Mouse (Mus musculus) midbrain, postnatal 0 days (tissue): ENCODE measurements around the gene Eif3d. TPM values are rescaled to one million over a fixed set of nuclear protein-coding genes. Genes with fewer than 3 reads are reported as not detected.
A peak's percentile ranks its signal among the peaks of the same experiment; 100 is the strongest.

ENCODE experiments used
- ATAC-seq: fragments of 200-750 bp; cut with Nextera tagmentation; 2 replicates; pipeline ENCODE4 v1.8.0; 2017; ENCODE audit warnings: moderate number of reproducible peaks, mild to moderate bottlenecking, moderate TSS enrichment, moderate library complexity; ENCODE audit not compliant: low FRiP score
- DNase-seq: peaks from one replicate; pipeline ENCODE4 v3.0.0-alpha.2; 2015; ENCODE audit warnings: low spot score
- H3K27ac ChIP-seq: fragments of 300-500 bp; sonication (generic); 2 replicates; pipeline ENCODE4 v1.5.1; 2014; ENCODE audit warnings: low read depth, mild to moderate bottlenecking, low read length, mixed read lengths
- H3K27me3 ChIP-seq: fragments of 300-500 bp; sonication (generic); 2 replicates; pipeline ENCODE4 v1.6.1; 2014; ENCODE audit warnings: low read length, control low read depth, mixed read lengths; ENCODE audit not compliant: insufficient read depth
- H3K36me3 ChIP-seq: fragments of 300-500 bp; sonication (generic); 2 replicates; pipeline ENCODE4 v1.6.1; 2014; ENCODE audit warnings: low read length, control low read depth, mixed read lengths; ENCODE audit not compliant: insufficient read depth
- H3K4me1 ChIP-seq: fragments of 300-500 bp; sonication (generic); 2 replicates; pipeline ENCODE4 v1.6.1; 2014; ENCODE audit warnings: mild to moderate bottlenecking, control low read depth, antibody characterized with exemption, low read length, mixed read lengths; ENCODE audit not compliant: insufficient read depth
- H3K4me2 ChIP-seq: fragments of 300-500 bp; sonication (generic); 2 replicates; pipeline ENCODE4 v1.6.1; 2014; ENCODE audit warnings: low read depth, mild to moderate bottlenecking, low read length, mixed read lengths; ENCODE audit not compliant: poor library complexity, severe bottlenecking
- H3K4me3 ChIP-seq: fragments of 300-500 bp; sonication (generic); 2 replicates; pipeline ENCODE4 v1.5.1; 2014; ENCODE audit warnings: low read depth, mild to moderate bottlenecking, low read length, moderate library complexity
- H3K9ac ChIP-seq: fragments of 300-500 bp; sonication (generic); replicated peaks from 2 replicates; pipeline ENCODE4 v1.6.1; 2014; ENCODE audit warnings: mild to moderate bottlenecking, low read length, moderate library complexity, mixed read lengths; ENCODE audit not compliant: poor library complexity, severe bottlenecking
- H3K9me3 ChIP-seq: fragments of 300-500 bp; sonication (generic); 2 replicates; pipeline ENCODE4 v1.6.1; 2016; ENCODE audit warnings: low read length, control low read depth
- CTCF ChIP-seq: IDR thresholded peaks from 2 replicates; pipeline ENCODE4 v1.5.1; 2016; ENCODE audit warnings: antibody characterized with exemption, mild to moderate bottlenecking
- WGBS: fragments of 180-500 bp; shearing (Covaris S2); extraction: QIAGEN DNeasy Blood & Tissue Kit; methylation state at CpG from one replicate; pipeline ENCODE4 v1.1.7; 2014; 5-methylcytosine and 5-hydroxymethylcytosine counted together
- polyA plus RNA-seq: library from polyadenylated mRNA; unstranded; fragments of >200 nt; fragmentation: Nextera tagmentation; extraction: Ambion mirVana; gene quantifications from 2 replicates; pipeline ENCODE4 v1.2.1, GENCODE M21; 2015
- total RNA-seq: library from RNA; depleted of rRNA; stranded (reverse); fragments of >200 nt; gene quantifications from 2 replicates; pipeline ENCODE4 v1.2.3, GENCODE M21; 2014

Gene Eif3d
- total and polyA plus RNA-seq, 2 experiments from 2014 or later = 133 to 160 TPM

DNA sequence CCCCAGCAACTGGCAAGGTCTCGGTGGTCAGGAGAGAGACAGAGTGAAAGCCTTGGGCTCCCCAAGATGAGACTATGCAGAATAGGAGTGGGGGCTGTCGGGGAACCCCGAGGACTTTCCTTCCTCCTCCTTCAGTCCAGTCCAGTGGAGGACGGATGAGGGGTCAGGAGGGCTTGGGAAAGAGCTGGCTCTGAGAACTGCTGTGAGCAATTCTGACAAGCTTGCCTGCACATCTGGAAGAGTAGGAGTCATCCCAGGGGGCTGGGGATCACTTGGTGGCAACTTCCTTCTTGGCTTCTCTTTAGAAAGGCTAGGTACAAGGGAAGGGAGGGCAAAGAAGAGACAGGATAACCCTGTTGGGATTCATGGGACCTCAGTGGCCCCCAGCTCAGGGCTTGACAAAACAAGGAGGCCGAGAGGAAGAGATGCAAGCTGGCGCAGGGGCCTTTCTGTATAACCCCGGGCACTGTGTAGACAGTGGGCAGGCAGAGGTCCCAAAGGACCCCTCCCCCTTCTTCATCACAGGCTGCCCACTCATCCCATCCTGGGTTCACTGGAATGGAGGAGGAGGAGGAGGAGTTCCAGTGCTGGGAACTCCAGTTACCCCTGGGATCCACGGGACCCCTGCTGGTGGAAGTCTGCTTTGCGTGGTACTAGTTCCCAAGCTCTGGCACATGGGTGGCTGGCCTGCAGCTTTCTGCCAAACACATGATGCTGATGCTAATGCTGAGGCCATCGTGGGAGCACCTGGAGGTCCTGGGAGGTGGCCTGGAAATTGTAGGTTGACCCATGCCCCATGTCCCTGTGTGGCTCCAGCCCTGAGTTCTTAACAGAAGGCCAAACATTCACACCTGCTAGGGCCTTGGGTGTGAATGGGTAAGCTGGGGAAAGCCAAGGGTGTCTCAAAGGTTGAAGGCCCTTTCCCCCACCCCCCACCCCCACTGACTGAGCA is 49.8 kb downstream of the Eif3d start:
- 82% methylated on average over 10 of the region's 10 CpGs for WGBS
- Histone ChIP-seq H3K4me3 (no peak overlapping the region), H3K27ac (no peak overlapping the region), H3K9ac (no peak overlapping the region), H3K36me3 (peaks cover 43% of the 10 kb centered on the region), H3K4me2 (no peak overlapping the region), H3K9me3 (no peaks in the 10 kb centered on the region), H3K27me3 (no peaks in the 10 kb centered on the region), H3K4me1 (no peaks in the 10 kb centered on the region)
- TF ChIP-seq CTCF = peak; percentile 41
- DNase-seq (no peak), ATAC-seq (0 out of 2 replicates have a peak, but pooled peaks have one; percentile 21)

DNA sequence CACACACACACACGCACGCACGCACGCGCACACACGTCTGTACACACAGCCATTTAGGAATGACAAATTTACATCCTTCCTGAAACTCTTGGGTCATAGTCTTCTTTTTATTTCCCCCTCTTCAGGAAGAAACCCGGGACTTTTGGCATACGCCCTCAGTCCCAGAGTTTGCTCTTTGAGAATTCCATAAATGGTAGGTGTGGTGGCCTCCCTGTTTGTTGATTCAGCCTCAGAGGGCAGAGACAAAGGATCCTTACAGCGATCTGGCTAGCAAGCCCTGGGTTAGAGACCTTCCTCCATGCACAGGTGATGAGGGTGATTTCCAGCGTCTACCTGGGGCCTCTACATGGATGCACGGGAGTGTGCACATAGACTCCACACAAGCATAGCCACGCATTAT is 51.2 kb downstream of the Eif3d start:
- DNase-seq = no peak
- Histone ChIP-seq H3K9me3 (no peaks in the 10 kb centered on the region), H3K27me3 (no peaks in the 10 kb centered on the region), H3K4me3 (no peak overlapping the region), H3K4me1 (no peaks in the 10 kb centered on the region), H3K27ac (no peak overlapping the region), H3K4me2 (no peak overlapping the region), H3K9ac (no peak overlapping the region), H3K36me3 (peaks cover 51% of the 10 kb centered on the region)
- TF ChIP-seq CTCF = no peak
- 89% methylated on average over 12 of the region's 12 CpGs for WGBS
- ATAC-seq = no peak

DNA sequence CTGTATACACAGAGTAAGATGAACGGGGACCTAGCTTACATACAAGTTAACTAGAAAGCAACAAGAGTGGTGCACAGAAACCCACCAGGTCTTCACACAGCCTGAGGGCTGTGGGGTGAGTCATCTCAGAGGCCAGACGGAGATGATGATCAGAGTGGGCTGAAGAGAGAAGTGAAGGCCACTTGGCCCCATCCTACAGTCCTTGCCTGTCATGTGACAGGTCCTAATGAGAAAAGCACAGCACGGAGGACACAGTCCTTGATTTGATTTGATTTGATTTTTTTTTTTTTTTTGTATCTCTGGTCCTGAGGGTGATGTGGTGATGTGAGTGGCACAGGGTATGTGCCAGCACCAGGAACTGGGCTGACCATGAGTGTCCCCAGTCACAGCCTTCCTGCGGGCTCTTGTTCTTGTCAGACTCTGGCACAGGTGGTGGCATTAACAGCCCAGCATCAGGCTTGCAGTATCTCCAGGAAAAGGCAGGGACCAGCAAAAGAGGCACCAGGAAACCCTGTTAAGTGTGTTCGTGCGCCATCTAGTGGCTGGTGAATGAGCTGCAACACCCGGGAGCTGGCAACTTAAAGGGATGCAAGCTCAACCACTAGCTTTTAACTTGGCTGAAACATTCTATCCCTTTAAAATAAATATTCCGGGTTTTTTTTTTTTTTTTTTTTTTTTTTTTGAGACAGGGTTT is 53.6 kb downstream of the Eif3d start:
- H3K4me3 ChIP-seq = no peak overlapping the region

DNA sequence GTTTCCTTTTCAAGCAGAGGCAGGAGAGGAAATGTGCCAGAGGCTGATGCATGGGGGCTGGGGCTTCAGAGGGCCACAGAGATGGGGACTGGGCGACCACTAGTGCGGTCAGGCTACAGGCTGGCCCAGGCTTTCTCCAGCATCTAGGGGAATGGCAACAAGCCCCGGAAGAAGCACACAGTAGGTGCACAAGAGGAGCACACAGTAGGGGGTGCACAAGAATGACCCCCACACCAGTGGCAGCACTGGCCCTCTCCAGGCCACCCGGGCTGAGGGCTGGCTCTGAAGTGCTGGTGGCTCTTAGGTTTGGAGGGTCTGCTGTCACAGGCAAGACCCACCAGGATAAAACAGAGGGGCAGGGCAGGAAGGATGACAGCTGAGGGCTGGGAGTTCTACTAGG is 55.3 kb downstream of the Eif3d start:
- Histone ChIP-seq H3K4me1 (no peaks in the 10 kb centered on the region), H3K27me3 (no peaks in the 10 kb centered on the region), H3K27ac (no peak overlapping the region), H3K4me2 (no peak overlapping the region), H3K4me3 (no peak overlapping the region), H3K9me3 (no peaks in the 10 kb centered on the region), H3K9ac (no peak overlapping the region), H3K36me3 (peaks cover 29% of the 10 kb centered on the region)
- WGBS = 96% methylated on average over 4 of the region's 4 CpGs
- ATAC-seq = no peak
- no peak for DNase-seq
- TF ChIP-seq CTCF = no peak

More for the DNA sequence above, 53.6 kb downstream of the Eif3d start:
- ATAC-seq = no peak
- Histone ChIP-seq H3K27ac (no peak overlapping the region), H3K4me1 (no peaks in the 10 kb centered on the region), H3K27me3 (no peaks in the 10 kb centered on the region), H3K9ac (no peak overlapping the region), H3K36me3 (peaks cover 36% of the 10 kb centered on the region), H3K4me2 (no peak overlapping the region), H3K9me3 (no peaks in the 10 kb centered on the region)
- peak; percentile 93 for DNase-seq
- 46% methylated on average over 8 of the region's 8 CpGs for WGBS
- peak; percentile 89 for TF ChIP-seq CTCF

DNA sequence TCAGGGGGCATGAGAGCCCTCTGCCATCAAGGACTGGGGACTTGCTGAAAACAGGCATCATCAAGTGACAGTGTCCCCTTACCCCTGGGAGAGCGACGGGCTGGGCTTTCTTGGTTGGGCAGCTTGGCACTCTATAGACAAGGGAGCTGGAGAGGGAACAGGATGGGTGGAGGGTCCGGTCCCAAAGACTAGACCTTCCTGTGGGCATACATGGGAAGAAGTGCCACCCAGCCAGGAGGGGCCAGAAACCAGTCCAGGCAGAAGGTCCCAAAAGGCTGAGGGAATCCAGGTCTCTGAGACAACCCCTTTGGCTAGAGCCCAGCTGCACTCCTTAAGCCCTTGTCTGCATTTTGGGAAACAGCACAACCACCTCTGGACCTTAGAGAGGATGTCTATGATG is 56.1 kb downstream of the Eif3d start:
- no peak overlapping the region for H3K9ac ChIP-seq
- ATAC-seq = no peak
- H3K27me3 ChIP-seq = no peaks in the 10 kb centered on the region
- DNase-seq = no peak
- H3K36me3 ChIP-seq = peaks cover 26% of the 10 kb centered on the region
- no peaks in the 10 kb centered on the region for H3K9me3 ChIP-seq
- H3K27ac ChIP-seq = no peak overlapping the region
- H3K4me2 ChIP-seq = no peak overlapping the region
- 98% methylated on average over 3 of the region's 3 CpGs for WGBS
- no peak overlapping the region for H3K4me3 ChIP-seq
- no peak for TF ChIP-seq CTCF
- no peaks in the 10 kb centered on the region for H3K4me1 ChIP-seq

DNA sequence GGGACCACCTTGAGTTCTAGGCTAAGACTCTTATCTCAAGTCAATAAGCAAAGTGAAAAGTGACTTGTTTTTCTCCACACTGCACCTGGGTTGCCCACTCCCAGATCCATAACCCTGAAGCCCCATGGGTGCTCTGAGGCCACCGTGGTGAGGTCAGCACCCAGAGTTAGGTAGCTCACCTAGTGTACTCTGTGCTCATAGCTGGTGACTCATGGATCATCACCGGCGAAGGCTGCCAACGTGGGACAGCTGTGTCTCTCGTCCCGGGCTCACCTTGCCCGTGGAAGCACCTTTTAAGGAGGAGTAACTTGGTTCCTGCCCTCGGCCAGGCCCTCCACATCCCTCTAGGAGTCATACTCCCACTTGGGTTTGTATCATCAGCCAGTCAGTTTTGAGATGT is 57.6 kb downstream of the Eif3d start:
- H3K4me2 ChIP-seq = no peak overlapping the region
- 89% methylated on average over 8 of the region's 8 CpGs for WGBS
- H3K27ac ChIP-seq = no peak overlapping the region
- peaks cover 20% of the 10 kb centered on the region for H3K36me3 ChIP-seq
- DNase-seq (no peak), ATAC-seq (no peak)
- TF ChIP-seq CTCF = no peak
- no peak overlapping the region for H3K4me3 ChIP-seq
- no peaks in the 10 kb centered on the region for H3K9me3 ChIP-seq
- H3K4me1 ChIP-seq = no peaks in the 10 kb centered on the region
- no peak overlapping the region for H3K9ac ChIP-seq
- H3K27me3 ChIP-seq = no peaks in the 10 kb centered on the region
